In the genomic region with DNA sequence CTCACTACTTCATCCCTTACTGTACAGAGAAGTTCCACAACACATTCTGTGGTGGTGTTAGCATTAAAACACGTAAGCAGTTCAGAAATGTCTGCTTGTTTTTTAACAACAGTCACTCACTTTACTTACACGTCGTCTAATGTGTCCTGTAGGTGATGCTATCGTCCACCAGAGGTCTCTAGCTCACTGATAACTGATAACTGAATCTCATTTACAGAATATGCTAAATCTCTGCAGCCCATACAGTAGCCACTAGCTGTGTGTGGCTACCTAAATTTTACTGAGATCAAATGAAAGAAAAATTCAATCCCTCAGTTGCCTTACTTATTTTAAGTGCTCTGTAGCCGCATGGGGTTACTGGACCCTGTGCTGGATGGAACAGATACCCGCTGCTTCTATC, we compare ENCODE assay signal across 8 mouse cellular contexts. TPM values are rescaled to one million over a fixed set of nuclear protein-coding genes. Genes with fewer than 3 reads are reported as not detected.
DNase-seq lines count a peak whose midpoint lies in the region; ATAC-seq and TF ChIP-seq lines count a peak whose summit lies in the region.

No protein-coding gene starts in this region.

- H3K27me3 ChIP-seq in intestine, postnatal 0 days (replicated peaks; ENCODE audit: control insufficient read depth, insufficient read depth, low read length) = no peaks in the 10 kb centered on the region
- H3K27me3 ChIP-seq in intestine, embryonic 16.5 days (replicated peaks; ENCODE audit: control insufficient read depth, insufficient read depth, low read length) = peaks cover 2% of the 10 kb centered on the region; the same call in 1 of the 2 replicates
- no peaks in the 10 kb centered on the region for H3K27me3 ChIP-seq in stomach, postnatal 0 days (ENCODE audit: control insufficient read depth, insufficient read depth, low read length)
- H3K27me3 ChIP-seq in heart, embryonic 12.5 days (replicated peaks) = peaks cover 8% of the 10 kb centered on the region

- peak; percentile 12 to 42 for DNase-seq in right cerebral cortex, adult 2 months (ENCODE audit: low spot score in 2 of 2)
- DNase-seq in right cerebral cortex, postnatal 25 days = no peak
- DNase-seq in forelimb bud, embryonic 11.5 days (ENCODE audit: low read depth, low spot score) = peak; percentile 31
- DNase-seq in stomach, postnatal 0 days (ENCODE audit: low spot score) = no peak
- no peak for DNase-seq in left cerebral cortex, adult 8-10 months (ENCODE audit: low spot score in 2 of 2)

- no peak overlapping the region for H3K4me3 ChIP-seq in intestine, postnatal 0 days (ENCODE audit: low read depth, low read length)
- no peak overlapping the region for H3K4me3 ChIP-seq in intestine, embryonic 16.5 days (ENCODE audit: low read length)
- H3K4me3 ChIP-seq in stomach, postnatal 0 days (ENCODE audit: low read depth, low read length) = no peak overlapping the region
- H3K4me3 ChIP-seq in heart, embryonic 12.5 days = no peak overlapping the region

- no peaks in the 10 kb centered on the region for H3K9me3 ChIP-seq in intestine, postnatal 0 days (ENCODE audit: control insufficient read depth)
- no peaks in the 10 kb centered on the region for H3K9me3 ChIP-seq in intestine, embryonic 16.5 days (ENCODE audit: control insufficient read depth, low read length)
- H3K9me3 ChIP-seq in stomach, postnatal 0 days (ENCODE audit: control insufficient read depth, low read length) = no peaks in the 10 kb centered on the region
- H3K9me3 ChIP-seq in heart, embryonic 12.5 days (replicated peaks) = no peaks in the 10 kb centered on the region

- TF ChIP-seq EP300 in stomach, postnatal 0 days (optimal IDR thresholded peaks at IDR 0.05) = no peak

- peak; percentile 74 for TF ChIP-seq CTCF in intestine, postnatal 0 days (IDR thresholded peaks at IDR 0.05; ENCODE audit: low read depth)
- TF ChIP-seq CTCF in stomach, postnatal 0 days (IDR thresholded peaks at IDR 0.05; ENCODE audit: low read depth) = peak; percentile 78

- 33% methylated on average over 6 of the region's 6 CpGs for WGBS in intestine, postnatal 0 days
- 31% methylated on average over 6 of the region's 6 CpGs for WGBS in intestine, embryonic 16.5 days
- WGBS in stomach, postnatal 0 days = 32% methylated on average over 6 of the region's 6 CpGs
- 28% methylated on average over 6 of the region's 6 CpGs for WGBS in heart, embryonic 12.5 days

- no peaks in the 10 kb centered on the region for H3K36me3 ChIP-seq in intestine, postnatal 0 days (ENCODE audit: control insufficient read depth, insufficient read depth)
- H3K36me3 ChIP-seq in intestine, embryonic 16.5 days (ENCODE audit: control insufficient read depth, insufficient read depth, low read length) = no peaks in the 10 kb centered on the region
- H3K36me3 ChIP-seq in stomach, postnatal 0 days (ENCODE audit: control insufficient read depth, insufficient read depth, low read length) = no peaks in the 10 kb centered on the region
- H3K36me3 ChIP-seq in heart, embryonic 12.5 days = no peaks in the 10 kb centered on the region

- no peaks in the 10 kb centered on the region for H3K4me1 ChIP-seq in intestine, postnatal 0 days (replicated peaks; ENCODE audit: control insufficient read depth, insufficient read depth, low read length)
- no peaks in the 10 kb centered on the region for H3K4me1 ChIP-seq in intestine, embryonic 16.5 days (ENCODE audit: control insufficient read depth, insufficient read depth, low read length)
- no peaks in the 10 kb centered on the region for H3K4me1 ChIP-seq in stomach, postnatal 0 days (replicated peaks; ENCODE audit: control insufficient read depth, insufficient read depth)
- H3K4me1 ChIP-seq in heart, embryonic 12.5 days (replicated peaks) = no peaks in the 10 kb centered on the region

- H3K9ac ChIP-seq in intestine, postnatal 0 days (ENCODE audit: low read depth, low read length) = no peak overlapping the region
- no peak overlapping the region for H3K9ac ChIP-seq in intestine, embryonic 16.5 days (ENCODE audit: low read depth, low read length)
- H3K9ac ChIP-seq in stomach, postnatal 0 days (ENCODE audit: low read length) = no peak overlapping the region
- H3K9ac ChIP-seq in heart, embryonic 12.5 days = no peak overlapping the region

- no peak overlapping the region for H3K27ac ChIP-seq in intestine, postnatal 0 days (ENCODE audit: low read depth, low read length)
- H3K27ac ChIP-seq in intestine, embryonic 16.5 days (ENCODE audit: low read length) = no peak overlapping the region
- no peak overlapping the region for H3K27ac ChIP-seq in stomach, postnatal 0 days (replicated peaks)
- H3K27ac ChIP-seq in heart, embryonic 12.5 days (ENCODE audit: poor library complexity, severe bottlenecking) = no peak overlapping the region

- no peak for ATAC-seq in intestine, postnatal 0 days
- no peak for ATAC-seq in intestine, embryonic 16.5 days
- no peak for ATAC-seq in stomach, postnatal 0 days (ENCODE audit: low FRiP score, low TSS enrichment)
- ATAC-seq in heart, embryonic 12.5 days (ENCODE audit: insufficient number of reproducible peaks, low FRiP score) = no peak

- no peak overlapping the region for H3K4me2 ChIP-seq in intestine, postnatal 0 days (replicated peaks; ENCODE audit: low read depth)
- H3K4me2 ChIP-seq in intestine, embryonic 16.5 days (ENCODE audit: low read depth, low read length) = no peak overlapping the region
- no peak overlapping the region for H3K4me2 ChIP-seq in stomach, postnatal 0 days (replicated peaks; ENCODE audit: low read depth)
- no peak overlapping the region for H3K4me2 ChIP-seq in heart, embryonic 12.5 days

RNA-seq across cellular contexts. Expression of gene Nkx2-9, which starts 25.3 kb away (rescaled TPM):
- not detected in 2 replicates for polyA plus RNA-seq in intestine, postnatal 0 days (2015; fragmentation: Nextera tagmentation; extraction: Ambion mirVana)
- not detected in 2 replicates for polyA plus RNA-seq in intestine, embryonic 16.5 days (2015; fragmentation: Nextera tagmentation; extraction: Ambion mirVana)
- polyA plus RNA-seq in stomach, postnatal 0 days (2015; fragmentation: Nextera tagmentation; extraction: Ambion mirVana) = not detected in 2 replicates
- polyA plus RNA-seq in heart, embryonic 12.5 days (2016; fragmentation: Nextera tagmentation; extraction: Ambion mirVana) = 0.13 and 0.45 TPM in 2 replicates
- total RNA-seq in left cerebral cortex, adult 8-10 months (2022) = under 1 TPM in 3 of 4 experiments, not detected in 1; 0.34 to 0.39 (median 0.39) TPM

RNA-seq across cellular contexts. Expression of gene Nkx2-1, which starts 51.1 kb away (rescaled TPM):
- polyA plus RNA-seq in intestine, postnatal 0 days (2015; fragmentation: Nextera tagmentation; extraction: Ambion mirVana) = not detected in 2 replicates
- not detected in 2 replicates for polyA plus RNA-seq in intestine, embryonic 16.5 days (2015; fragmentation: Nextera tagmentation; extraction: Ambion mirVana)
- polyA plus RNA-seq in stomach, postnatal 0 days (2015; fragmentation: Nextera tagmentation; extraction: Ambion mirVana) = not detected in 2 replicates
- polyA plus RNA-seq in heart, embryonic 12.5 days (2016; fragmentation: Nextera tagmentation; extraction: Ambion mirVana) = 0.11 and 1.3 TPM in 2 replicates
- total RNA-seq in left cerebral cortex, adult 8-10 months (2022) = 1 to 10 TPM in 3 of 4 experiments, under 1 TPM in 1; 0.89 to 2.3 (median 1.5) TPM

Comparison
In these comparisons a context has a peak if more than half of its experiments do, and no peak if none do; other contexts are left out.
1. DNase-seq: peak in right cerebral cortex, adult 2 months (2 of 2) and forelimb bud, embryonic 11.5 days (single experiment); none in right cerebral cortex, postnatal 25 days (single experiment), stomach, postnatal 0 days (single experiment) and left cerebral cortex, adult 8-10 months (0 of 2).